Mouse (Mus musculus) spleen, postnatal 10 days (tissue): Measurements from ENCODE around the gene Krt88.

Experiments used
- DNase-seq, 2 experiments: peaks; one replicate each; pipeline ENCODE4 v3.0.0; 2021 to 2022; ENCODE audit warnings: low spot score in 2 of 2

Krt88 gene

DNA sequence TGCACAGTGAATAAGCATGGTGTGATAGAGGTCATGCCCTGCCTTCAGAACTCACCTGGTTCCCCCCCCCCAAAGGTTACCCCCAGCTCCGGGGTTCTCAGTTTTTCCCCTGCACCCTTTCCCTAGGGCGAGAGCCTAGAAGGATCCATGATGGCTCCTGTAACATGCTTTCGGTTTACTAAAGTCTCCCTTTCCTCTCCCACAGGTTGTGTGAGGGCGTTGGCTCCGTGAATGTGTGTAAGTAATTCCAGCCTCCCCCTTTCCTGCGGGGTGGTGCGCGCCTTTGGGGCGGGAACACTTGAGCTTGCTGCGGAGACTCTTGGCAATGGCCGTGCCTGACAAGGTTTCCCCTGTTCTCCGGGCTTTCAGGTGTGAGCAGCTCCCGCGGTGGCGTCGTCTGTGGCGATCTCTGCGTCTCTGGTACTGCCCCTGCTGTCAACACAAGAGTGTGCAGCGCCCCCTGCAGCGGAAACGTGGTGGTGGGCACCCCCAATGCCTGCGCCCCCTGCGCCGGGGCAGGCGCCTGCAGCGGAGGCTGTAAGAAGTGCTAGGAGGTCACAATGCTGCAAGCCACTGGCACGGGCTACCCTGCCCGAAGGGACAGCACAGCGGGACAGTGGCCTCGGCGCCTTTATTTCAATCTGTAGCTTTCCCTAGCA is 31.6 kb downstream of the Krt88 start:
- DNase-seq = peak in 1 of 2 experiments; percentile 58

DNA sequence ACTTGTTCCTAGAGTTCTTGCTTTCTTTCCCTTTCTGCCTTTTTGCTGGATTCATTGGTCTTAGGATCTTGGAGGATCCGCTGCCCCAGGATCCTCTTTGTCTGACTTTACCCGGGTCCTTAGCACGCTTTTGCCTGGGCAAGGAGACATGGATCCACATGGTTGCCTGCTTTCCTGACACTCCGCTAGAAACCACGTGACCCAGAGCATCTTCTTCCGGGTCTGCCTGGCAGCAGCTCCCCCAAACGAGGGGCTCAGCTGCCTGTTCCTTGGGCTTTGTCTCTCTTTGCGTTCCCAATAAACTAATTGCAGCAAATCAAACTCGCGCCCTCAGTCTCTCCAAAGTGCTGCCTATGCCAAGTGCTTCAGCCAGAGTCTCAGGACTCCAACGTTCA is 32.1 kb downstream of the Krt88 start:
- no peak for DNase-seq

DNA sequence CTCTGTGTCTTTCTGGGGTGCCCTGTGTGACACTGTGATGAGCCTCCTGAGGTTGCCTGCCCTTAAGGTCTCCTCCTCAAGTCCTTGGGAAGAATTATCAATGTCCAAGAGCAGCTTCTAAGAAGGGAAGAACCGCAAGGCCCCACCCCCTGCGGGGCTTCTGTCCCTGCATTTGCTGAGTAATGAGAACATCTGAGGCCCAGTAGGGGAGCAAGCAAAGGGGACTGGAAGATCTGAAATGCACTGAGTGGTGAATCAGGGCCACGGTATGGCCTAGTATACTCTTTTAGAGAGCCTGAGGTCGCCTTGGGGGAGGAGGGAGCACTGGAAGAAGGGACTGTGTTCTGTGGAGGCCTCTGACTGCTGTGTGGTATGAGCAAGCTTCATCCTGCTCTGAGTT is 34.5 kb downstream of the Krt88 start:
- no peak for DNase-seq

DNA sequence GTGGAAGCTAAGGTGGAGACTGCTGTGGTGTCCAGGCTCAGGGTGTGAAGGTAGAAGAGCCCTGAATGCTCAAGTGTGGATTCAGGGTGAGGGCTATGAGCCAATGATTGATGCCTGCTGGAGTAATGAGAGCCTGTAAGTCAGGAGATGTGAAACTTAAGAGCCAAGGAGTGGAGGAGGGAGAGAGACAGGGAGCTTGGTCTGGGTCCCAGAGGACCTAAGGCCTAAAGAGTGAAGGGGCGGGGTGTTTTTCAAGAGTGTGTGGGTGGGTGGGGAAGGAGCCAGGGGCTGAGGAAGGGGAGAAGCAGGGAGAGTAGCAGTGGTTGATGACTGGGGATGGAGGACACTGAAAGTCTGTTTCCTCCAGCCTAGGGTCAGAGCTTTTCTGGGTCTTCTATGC is 36.1 kb downstream of the Krt88 start:
- DNase-seq = no peak

DNA sequence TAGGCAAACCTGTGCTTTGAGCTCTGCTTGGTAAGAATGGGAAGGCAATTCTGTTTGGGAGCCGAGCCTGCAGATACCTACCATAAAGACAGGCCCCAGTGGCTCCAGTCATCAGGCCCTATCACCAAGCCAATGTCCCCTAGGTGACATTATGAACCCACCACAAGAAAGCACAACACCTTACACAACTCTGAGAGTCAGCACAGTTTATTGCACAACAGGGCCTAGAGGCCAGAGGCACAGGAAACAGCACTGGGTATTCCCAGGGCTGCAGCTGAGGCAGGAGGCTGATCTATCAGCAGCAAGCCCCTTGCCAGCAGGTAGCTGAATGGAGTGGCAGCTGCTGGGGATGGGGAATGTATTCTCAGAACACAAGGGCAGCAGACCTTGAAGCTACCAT is 37.4 kb downstream of the Krt88 start:
- DNase-seq = no peak

DNA sequence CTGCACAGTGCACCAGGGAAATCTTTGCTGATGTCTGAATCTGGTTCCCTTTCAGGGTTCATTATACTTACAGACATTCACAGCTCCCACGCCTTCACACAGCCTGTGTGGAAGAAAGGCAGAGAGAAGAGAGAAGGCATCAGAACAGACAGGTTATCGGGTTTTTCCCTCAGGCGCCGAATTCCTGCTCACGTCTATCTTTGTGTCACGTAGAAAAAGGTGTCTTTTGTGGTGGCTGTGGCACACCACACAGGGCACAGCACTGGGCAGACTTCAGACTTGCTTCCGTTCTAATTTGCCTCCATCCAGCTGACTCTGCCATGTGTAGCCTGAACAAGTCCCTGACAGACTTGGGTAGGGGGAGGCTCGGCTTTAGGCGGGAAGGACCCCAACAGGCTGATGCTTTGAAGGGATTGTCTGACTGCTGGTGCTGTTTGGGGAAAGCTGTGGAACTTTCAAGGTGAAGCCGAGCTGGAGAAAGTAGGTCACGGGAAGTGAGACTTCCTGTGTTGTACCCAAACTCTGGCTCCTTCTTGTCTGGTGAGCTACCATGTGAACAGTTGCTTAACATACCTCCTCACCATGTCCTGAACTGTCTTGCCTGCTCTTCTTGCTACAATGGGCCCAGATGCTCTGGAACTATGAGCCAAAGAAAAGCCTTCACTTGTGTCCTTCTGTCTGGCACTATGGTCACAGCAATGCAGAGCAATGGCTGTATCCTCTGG is 38.5 kb downstream of the Krt88 start:
- no peak for DNase-seq

DNA sequence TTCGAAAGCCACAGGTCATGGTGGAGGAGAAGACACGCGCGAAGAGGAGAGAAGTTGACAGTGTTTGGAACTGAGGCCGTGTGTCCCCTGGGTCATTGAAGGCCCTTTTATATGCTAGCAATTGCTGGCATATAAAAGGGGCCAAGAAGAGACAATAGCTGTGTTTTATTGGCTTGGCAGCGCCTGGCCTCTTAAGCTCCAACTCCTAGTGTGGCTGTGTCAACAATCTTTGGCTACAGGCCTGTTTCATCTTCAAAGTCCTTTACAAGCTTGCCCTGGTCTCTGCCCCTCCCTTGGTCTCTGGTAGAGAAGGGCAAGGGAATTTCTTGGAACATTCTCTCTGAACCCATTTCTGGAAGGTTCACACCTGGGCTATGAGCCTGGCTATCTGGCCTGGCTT is 43.9 kb downstream of the Krt88 start, which contains the start of gene Krt83:
Gene Krt83, minus strand, starts transcription at position 82 of the 400 bp plus-strand sequence.
- no peak for DNase-seq

DNA sequence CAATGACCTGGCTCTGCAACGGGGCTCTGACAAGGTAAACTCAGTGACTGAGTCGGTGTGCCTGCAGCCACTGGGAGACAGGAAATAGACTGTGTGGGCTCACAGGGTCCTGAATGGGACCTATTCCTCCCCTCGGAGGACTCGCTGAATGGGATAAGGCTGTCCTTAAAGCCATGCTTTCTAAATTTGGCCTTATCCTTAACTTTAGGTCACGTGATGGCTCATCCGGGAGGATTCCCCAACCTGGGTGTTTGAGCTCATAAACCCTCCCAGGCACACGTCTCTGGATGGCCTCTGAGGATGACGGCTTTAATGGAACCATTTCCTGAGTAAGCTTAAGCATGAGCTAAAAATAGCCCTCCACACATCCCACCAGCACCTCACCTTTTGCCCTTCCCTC is 45.2 kb downstream of the Krt88 start:
- DNase-seq = no peak

DNA sequence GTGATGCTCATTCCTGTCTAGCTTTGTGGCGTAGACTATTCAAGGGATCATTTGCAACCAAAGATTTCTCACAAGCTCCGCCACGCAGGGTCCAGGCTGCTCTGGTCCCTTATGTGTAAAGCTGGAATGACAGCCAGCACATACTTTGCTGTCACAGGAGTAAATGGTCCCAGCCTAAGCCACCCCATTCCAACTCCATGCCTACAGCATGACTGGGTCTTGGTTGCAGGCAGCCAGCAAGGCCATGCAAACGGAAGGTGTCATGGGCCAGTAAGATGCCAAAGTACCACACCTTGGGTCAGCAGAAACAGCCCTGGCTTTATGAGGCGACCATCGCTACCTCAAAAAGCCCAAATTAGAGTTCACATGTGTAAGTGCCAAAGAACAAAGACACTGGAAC is 46.2 kb downstream of the Krt88 start:
- DNase-seq = no peak

DNA sequence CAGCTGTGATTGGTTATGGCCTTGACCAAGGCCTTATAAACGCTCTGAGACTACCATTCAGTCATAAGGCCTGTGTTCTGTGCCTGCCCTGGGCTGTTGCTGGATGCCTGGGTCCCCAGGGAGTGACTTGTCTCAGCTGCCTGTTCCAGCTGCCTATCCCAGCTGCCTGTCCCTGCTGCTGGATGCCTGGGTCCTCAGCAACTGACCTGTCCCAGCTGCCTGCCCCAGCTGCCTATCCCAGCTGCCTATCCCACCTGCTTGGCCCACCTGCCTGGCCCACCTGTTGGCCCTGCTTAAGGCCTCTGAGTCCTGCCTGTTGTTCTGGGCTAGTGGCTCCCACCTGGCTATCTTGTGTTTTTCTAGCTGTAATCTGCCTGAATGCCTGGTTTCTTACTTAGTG is 46.7 kb downstream of the Krt88 start:
- DNase-seq = no peak

DNA sequence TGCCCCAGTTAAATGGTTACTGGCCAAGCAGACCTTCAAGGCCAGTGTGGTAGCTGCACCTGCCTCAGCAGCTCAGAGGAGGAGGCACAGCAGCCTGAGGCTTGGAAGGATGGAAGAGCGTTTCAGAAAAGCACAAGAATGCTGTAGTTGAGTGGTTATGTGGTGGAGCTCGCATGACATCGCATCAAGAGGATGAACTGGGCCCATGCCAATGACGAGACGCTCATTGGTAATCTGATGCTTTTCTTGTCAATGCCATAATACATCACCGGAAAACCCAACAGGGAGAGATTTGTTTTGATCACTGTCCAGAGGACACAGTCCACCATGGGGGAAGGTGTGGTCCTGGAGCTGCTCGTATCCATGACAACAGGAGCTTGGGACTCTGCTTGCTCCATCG is 47.7 kb downstream of the Krt88 start:
- DNase-seq = no peak

DNA sequence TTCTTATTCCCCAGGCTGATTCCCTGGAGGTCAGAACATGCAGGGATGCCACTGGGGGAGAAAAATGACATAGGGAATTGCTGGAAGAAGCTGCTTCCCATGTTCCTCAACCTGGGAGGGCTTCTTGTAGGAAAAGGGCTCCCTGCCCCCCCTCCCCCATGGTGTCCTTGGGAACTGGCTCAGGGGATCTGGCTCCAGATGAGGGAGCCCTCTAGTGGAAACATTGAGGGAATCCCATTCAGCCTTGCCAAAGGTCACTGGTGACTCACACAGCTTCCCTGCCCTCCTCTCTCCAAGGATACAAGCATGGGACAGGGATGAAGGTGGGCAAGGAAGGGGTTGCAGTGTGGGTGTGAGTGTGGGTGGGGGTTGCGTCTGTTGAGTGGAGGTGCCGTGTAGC is 49.6 kb downstream of the Krt88 start:
- DNase-seq = no peak
